Mouse (Mus musculus) CH12.LX (cell line): ENCODE data around the gene Apoa1.

Experiments used
- CTCF ChIP-seq, 2 experiments: IDR thresholded peaks in 1 of 2; conservative IDR thresholded peaks in 1 of 2; 2 replicates each; pipeline ENCODE4 v1.5.1; 2011 to 2012; ENCODE audit warnings: low read depth in 2 of 2, low read length in 2 of 2, improper control_type of control experiment in 1 of 2, inconsistent platforms in 1 of 2, mild to moderate bottlenecking in 1 of 2, moderate library complexity in 1 of 2
- EP300 ChIP-seq: IDR thresholded peaks from 2 replicates; pipeline ENCODE4 v1.6.1; 2011; ENCODE audit warnings: low read length, improper control_type of control experiment
- GABPA ChIP-seq: IDR thresholded peaks from 2 replicates; pipeline ENCODE4 v1.6.1; 2012; ENCODE audit warnings: low read depth, low read length, improper control_type of control experiment, inconsistent platforms; ENCODE audit not compliant: insufficient replicate concordance
- HCFC1 ChIP-seq: IDR thresholded peaks from 2 replicates; pipeline ENCODE4 v1.6.1; 2012; ENCODE audit warnings: low read depth, mild to moderate bottlenecking, inconsistent platforms, low read length, improper control_type of control experiment
- JUN ChIP-seq: IDR thresholded peaks from 2 replicates; pipeline ENCODE4 v1.6.1; 2011; ENCODE audit warnings: low read depth, mild to moderate bottlenecking, low read length, improper control_type of control experiment, moderate library complexity; ENCODE audit not compliant: insufficient read depth
- JUND ChIP-seq: conservative IDR thresholded peaks from 2 replicates; pipeline ENCODE4 v1.6.1; 2011; ENCODE audit warnings: low read depth, low read length, improper control_type of control experiment
- MAX ChIP-seq: IDR thresholded peaks from 2 replicates; pipeline ENCODE4 v1.6.1; 2011; ENCODE audit warnings: low read length, improper control_type of control experiment
- NRF1 ChIP-seq: IDR thresholded peaks from 2 replicates; pipeline ENCODE4 v1.6.1; 2014; ENCODE audit warnings: low read depth, mild to moderate bottlenecking, inconsistent platforms, low read length, improper control_type of control experiment, moderate library complexity
- POLR2A ChIP-seq: IDR thresholded peaks from 2 replicates; pipeline ENCODE4 v1.6.1; 2011; ENCODE audit warnings: low read depth, mild to moderate bottlenecking, improper control_type of control experiment, low read length
- SMC3 ChIP-seq: IDR thresholded peaks from 2 replicates; pipeline ENCODE4 v1.6.1; 2011; ENCODE audit warnings: low read depth, low read length, improper control_type of control experiment
- TCF12 ChIP-seq: IDR thresholded peaks from 2 replicates; pipeline ENCODE4 v1.6.1; 2014; ENCODE audit warnings: low read depth, mild to moderate bottlenecking, inconsistent platforms, low read length, improper control_type of control experiment
- ZC3H11A ChIP-seq: IDR thresholded peaks from 2 replicates; pipeline ENCODE4 v1.6.1; 2012; ENCODE audit warnings: low read depth, mild to moderate bottlenecking, inconsistent platforms, low read length, improper control_type of control experiment
- ZNF384 ChIP-seq: IDR thresholded peaks from 2 replicates; pipeline ENCODE4 v1.6.1; 2012; ENCODE audit warnings: low read depth, low read length, improper control_type of control experiment, inconsistent platforms

GRCm38 (mm10) chr9:46241818-46242217 lies 13.4 kb downstream of the Apoa1 start:
- TF ChIP-seq POLR2A: no peak
- no peak for TF ChIP-seq EP300
- TF ChIP-seq GABPA: no peak
- TF ChIP-seq TCF12: no peak
- TF ChIP-seq JUN: no peak
- TF ChIP-seq ZC3H11A: no peak
- TF ChIP-seq JUND: no peak
- TF ChIP-seq HCFC1: no peak
- no peak for TF ChIP-seq SMC3
- no peak for TF ChIP-seq ZNF384
- no peak for TF ChIP-seq NRF1
- TF ChIP-seq MAX: no peak
- no peak for TF ChIP-seq CTCF (conservative IDR thresholded peaks at IDR 0.05 in 1 of 2, IDR thresholded peaks at IDR 0.05 in 1 of 2; ENCODE audit: low read depth in 2 of 2, low read length in 2 of 2)
